Mouse (Mus musculus): ENCODE data around the gene Nanos3. TPM values are rescaled to one million over a fixed set of nuclear protein-coding genes. Genes with fewer than 3 reads are reported as not detected.

Nanos3 gene
- polyA plus RNA-seq, 1 experiment from 2014 or later = 3.0 TPM

DNA sequence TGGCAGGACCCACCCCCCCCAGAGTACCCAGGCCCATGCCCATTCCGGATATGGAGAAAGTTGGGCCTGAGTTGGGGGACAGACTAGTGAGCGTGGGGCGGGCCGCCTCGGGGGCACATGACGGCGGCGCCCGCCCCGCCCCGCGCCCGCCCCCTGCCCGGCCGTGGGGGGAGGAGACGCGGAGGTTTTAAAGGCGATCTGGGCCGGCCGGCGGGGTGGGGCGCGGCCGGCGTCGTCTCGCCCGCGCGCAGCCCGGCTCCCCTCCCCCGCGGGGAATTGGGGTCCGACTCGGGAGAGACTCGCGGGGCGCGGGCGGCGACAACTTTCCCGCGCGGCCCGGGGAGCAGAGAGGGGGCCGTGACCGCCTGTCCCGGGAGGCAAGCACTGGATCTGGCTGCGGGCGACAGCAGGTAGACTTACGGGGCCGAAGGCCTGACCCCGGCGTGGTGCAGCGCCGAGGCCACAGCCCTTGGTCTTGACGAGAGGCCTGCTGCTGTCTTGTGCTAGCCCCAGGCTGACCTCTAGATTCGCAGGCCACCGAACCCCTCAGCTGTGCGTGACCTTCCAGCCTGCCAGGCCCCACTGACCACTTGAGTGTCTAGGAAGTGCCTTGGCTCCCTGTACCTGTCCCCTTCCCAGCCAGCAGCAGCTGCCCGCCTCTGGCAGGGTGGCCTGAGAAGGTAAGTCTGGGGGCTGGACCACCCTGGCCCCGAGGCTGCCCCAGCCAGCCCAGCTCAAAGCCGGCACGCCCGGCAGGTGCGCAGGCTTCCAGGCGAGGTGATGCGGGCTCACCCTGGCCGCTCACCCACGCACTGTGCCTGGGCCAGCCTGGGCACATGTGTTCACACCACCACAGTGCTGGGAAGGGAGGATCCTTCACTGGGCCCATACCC, 15.9 kb upstream of the Nanos3 start:
- Histone ChIP-seq H3K36me3 (peaks cover 19% of the 10 kb centered on the region), H3K4me3 (peak overlapping the region; percentile 83), H3K9me3 (replicated peaks) (no peaks in the 10 kb centered on the region), H3K4me2 (peak overlapping the region; percentile 96), H3K27me3 (replicated peaks) (no peaks in the 10 kb centered on the region), H3K27ac (ENCODE audit: poor library complexity, severe bottlenecking) (peak overlapping the region; percentile 93), H3K4me1 (replicated peaks) (peaks cover 62% of the 10 kb centered on the region), H3K9ac (peak overlapping the region; percentile 94)
- peak; percentile 62 for ATAC-seq (ENCODE audit: insufficient number of reproducible peaks, low FRiP score)
- WGBS = 4% methylated on average over 53 of the region's 70 CpGs

DNA sequence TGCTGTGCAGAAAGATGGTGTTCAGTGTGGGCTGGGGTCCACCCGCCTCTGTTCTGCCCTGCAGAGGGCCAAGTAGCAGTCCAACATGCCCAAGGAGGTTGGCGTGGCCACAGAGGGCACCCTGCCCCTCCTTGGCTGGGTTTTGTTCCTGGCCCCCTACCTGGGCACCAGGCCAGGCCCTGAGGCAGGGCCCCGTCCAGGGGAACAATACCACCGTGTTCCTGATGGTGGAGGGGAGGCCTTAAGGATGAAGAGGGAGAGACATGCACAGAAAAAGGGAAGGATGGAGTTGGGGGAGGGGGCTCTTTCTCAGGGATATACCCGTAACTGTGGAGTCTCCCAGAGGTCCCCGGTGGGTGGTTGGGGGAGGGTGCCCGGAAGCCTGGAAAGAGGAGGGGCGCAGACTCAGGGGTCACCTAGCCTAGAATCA, 15.1 kb upstream of the Nanos3 start:
- peak overlapping the region; percentile 96 for H3K4me2 ChIP-seq
- WGBS = 23% methylated on average over 8 of the region's 8 CpGs
- peaks cover 62% of the 10 kb centered on the region for H3K4me1 ChIP-seq (replicated peaks)

DNA sequence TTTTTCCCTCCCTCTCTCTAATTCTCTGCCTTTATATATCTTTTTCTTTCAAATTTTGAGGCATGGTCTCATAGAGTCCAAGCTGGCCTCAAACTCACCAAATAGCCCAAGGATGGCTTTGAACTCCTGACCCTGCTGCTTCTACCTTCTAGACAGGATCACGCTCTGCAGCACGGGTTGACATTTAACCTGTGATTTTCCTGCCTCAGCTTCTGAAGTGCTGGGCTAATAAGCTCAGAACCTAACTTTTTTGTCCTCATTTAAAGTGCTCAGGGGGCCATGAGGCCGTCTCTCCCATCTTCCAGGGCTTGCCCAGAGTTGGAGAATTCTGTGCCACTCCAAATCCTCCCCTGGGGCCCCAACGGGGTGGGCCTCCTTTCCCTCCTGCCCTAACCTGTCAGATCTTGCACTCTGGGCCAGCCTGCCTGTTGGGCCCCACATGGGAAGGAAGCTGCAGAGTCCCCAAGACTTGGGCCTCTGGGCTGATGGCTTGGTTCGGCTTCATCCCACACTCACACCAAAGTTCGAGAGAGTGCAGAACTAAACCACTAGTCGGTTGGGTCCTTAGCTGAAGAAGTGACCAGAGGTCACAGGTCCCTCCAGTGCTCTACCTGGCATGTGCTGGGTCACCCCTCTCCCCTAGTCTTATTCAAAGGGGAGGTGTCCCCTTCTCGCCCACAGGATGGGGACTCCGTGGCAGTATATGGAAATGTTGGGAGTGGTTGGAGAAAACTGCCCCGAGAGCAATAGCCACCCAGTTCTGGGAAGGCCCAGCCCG, 14.5 kb upstream of the Nanos3 start:
- peak overlapping the region; percentile 96 for H3K4me2 ChIP-seq

More for the DNA sequence above, 15.1 kb upstream of the Nanos3 start:
- ATAC-seq (ENCODE audit: insufficient number of reproducible peaks, low FRiP score) = no peak
- peak overlapping the region; percentile 93 for H3K27ac ChIP-seq (ENCODE audit: poor library complexity, severe bottlenecking)
- H3K36me3 ChIP-seq = peaks cover 11% of the 10 kb centered on the region
- peak overlapping the region; percentile 94 for H3K9ac ChIP-seq
- H3K27me3 ChIP-seq (replicated peaks) = no peaks in the 10 kb centered on the region
- peak overlapping the region; percentile 83 for H3K4me3 ChIP-seq
- H3K9me3 ChIP-seq (replicated peaks) = no peaks in the 10 kb centered on the region

GRCm38 (mm10) chr8:84198871-84199270, 13.9 kb upstream of the Nanos3 start:
- Histone ChIP-seq H3K9ac (no peak overlapping the region), H3K9me3 (replicated peaks) (no peaks in the 10 kb centered on the region), H3K36me3 (0 out of 2 replicates have a peak, but pooled peaks cover 6% of the 10 kb centered on the region), H3K4me3 (no peak overlapping the region), H3K4me2 (peak overlapping the region; percentile 77), H3K27me3 (replicated peaks) (no peaks in the 10 kb centered on the region), H3K27ac (ENCODE audit: poor library complexity, severe bottlenecking) (peak overlapping the region; percentile 93), H3K4me1 (replicated peaks) (peaks cover 56% of the 10 kb centered on the region)
- WGBS = 33% methylated on average over 4 of the region's 4 CpGs
- ATAC-seq (ENCODE audit: insufficient number of reproducible peaks, low FRiP score) = no peak

More for the DNA sequence above, 14.5 kb upstream of the Nanos3 start:
- Histone ChIP-seq H3K4me1 (replicated peaks) (peaks cover 62% of the 10 kb centered on the region), H3K9ac (peak overlapping the region; percentile 94), H3K9me3 (replicated peaks) (no peaks in the 10 kb centered on the region), H3K4me3 (no peak overlapping the region), H3K36me3 (0 out of 2 replicates have a peak, but pooled peaks cover 6% of the 10 kb centered on the region), H3K27me3 (replicated peaks) (no peaks in the 10 kb centered on the region), H3K27ac (ENCODE audit: poor library complexity, severe bottlenecking) (peak overlapping the region; percentile 93)
- WGBS = 59% methylated on average over 11 of the region's 11 CpGs
- ATAC-seq (ENCODE audit: insufficient number of reproducible peaks, low FRiP score) = no peak

DNA sequence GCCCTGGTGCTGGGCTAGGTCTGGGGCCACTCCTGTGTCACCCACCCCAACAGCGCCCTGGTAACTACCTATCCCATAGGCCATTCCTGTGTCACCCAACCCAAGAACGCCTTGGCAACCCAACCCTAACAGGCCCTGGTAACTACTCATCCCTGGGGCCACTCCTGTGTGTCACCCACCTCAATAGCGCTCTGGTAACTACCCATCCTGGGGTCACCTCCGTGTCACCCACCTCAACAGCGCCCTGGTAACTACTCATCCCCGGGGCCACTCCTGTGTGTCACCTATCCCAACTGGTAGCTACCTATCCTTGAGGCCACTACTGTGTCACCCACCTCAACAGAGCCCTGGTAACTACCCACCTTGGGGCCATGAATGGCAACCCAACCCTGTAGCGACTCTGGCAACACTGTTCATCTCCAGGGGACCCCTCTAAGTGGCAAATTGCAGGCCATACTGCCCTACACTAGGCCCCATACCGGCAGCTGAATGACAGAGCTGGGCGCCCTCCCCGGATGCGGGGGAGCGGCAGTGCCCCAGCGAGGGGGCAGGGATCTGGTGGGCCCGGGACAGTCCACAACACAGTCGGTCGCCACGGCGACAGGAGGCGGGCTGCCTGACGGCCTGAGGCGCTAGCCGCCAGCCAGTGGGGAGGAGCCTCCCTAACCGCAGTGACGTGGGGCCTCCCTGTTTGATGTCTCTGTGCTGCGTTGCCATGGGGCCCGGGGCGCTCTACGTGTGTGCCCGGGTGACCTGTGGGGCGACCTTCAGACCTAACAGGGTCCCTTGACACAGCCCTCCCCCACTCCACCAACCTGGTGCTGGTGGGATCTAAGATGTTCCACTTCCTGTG, 13.1 kb upstream of the Nanos3 start:
- Histone ChIP-seq H3K36me3 (0 out of 2 replicates have a peak, but pooled peaks cover 6% of the 10 kb centered on the region), H3K4me3 (peak overlapping the region; percentile 56), H3K27me3 (replicated peaks) (no peaks in the 10 kb centered on the region), H3K4me2 (peak overlapping the region; percentile 77), H3K9me3 (replicated peaks) (no peaks in the 10 kb centered on the region), H3K27ac (ENCODE audit: poor library complexity, severe bottlenecking) (peak overlapping the region; percentile 93), H3K9ac (peak overlapping the region; percentile 79), H3K4me1 (replicated peaks) (peaks cover 52% of the 10 kb centered on the region)
- ATAC-seq (ENCODE audit: insufficient number of reproducible peaks, low FRiP score) = peak; percentile 85
- WGBS = 2% methylated on average over 30 of the region's 30 CpGs

DNA sequence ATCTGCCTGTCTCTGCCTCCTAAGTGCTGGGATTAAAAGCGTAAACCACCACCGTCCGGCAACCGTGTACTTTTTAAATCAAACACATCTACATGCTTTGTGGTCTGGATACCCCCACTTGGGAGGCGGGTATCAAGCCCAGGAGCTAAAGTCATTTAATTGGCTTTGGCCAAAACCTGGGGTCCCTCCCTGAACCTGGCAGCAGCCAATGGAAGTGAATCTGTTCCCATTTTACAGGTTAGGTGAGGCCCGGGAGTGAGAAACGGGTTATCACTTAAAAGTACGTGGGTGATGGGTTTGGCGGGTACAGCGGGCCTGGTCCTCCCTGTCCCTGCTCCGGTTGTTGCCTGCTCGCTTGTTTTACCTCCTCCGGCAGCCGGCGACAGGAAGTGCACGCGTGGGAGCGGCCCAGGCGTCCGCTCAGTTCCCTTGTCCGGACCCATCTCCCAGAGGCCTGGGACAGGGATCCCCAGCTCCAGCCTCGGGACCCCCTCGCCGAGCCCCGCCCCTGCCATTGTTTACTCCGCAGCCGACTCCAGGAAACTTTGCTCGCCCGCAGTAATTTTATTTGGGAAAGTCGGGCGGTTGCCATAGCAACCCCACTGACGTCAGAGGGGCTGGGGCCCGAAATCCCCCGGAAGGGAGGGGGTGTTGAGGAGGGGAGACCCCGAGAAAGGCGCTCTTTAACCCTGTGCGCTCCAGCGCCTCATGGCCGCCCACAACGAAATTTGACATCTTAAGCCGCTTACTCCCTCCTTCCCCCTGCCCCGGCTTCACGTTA, 12.3 kb upstream of the Nanos3 start:
- peak; percentile 40 for ATAC-seq (ENCODE audit: insufficient number of reproducible peaks, low FRiP score)
- Histone ChIP-seq H3K27me3 (replicated peaks) (no peaks in the 10 kb centered on the region), H3K9me3 (replicated peaks) (no peaks in the 10 kb centered on the region), H3K4me3 (peak overlapping the region; percentile 56), H3K4me2 (peak overlapping the region; percentile 77), H3K9ac (peak overlapping the region; percentile 79), H3K36me3 (0 out of 2 replicates have a peak, but pooled peaks cover 4% of the 10 kb centered on the region), H3K4me1 (replicated peaks) (peaks cover 50% of the 10 kb centered on the region), H3K27ac (ENCODE audit: poor library complexity, severe bottlenecking) (peak overlapping the region; percentile 93)
- WGBS = 3% methylated on average over 43 of the region's 43 CpGs

DNA sequence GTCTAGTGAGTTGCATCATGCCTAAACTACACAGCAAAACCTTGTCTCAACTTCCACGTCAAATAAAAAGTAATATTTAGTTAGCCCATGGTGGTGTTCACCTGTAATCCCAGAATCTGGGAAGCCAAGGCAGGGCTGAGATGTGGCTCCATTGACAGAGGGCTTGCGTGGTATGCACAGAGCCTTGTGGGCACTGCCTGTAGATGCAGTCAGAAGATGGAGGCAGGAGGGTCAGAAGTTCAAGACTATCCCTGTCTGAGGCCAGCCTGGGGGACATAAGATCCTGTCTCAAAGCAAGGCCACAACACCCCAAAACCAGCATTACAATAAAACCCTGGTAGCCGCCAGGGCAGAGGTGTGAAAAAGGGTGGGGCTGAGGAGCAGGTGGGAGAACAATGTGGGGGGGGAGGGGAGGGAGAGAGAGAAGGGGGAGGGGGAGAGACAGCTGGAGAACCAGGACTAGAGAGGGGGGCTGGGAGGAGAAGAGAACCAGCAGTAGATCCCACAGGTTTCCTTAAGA, 9.3 kb upstream of the Nanos3 start:
- no peaks in the 10 kb centered on the region for H3K9me3 ChIP-seq (replicated peaks)
- no peak overlapping the region for H3K4me3 ChIP-seq
- H3K4me1 ChIP-seq (replicated peaks) = peaks cover 34% of the 10 kb centered on the region
- 72% methylated on average over 3 of the region's 3 CpGs for WGBS
- H3K27me3 ChIP-seq (replicated peaks) = no peaks in the 10 kb centered on the region
- no peak overlapping the region for H3K9ac ChIP-seq
- ATAC-seq (ENCODE audit: insufficient number of reproducible peaks, low FRiP score) = no peak
- no peak overlapping the region for H3K27ac ChIP-seq (ENCODE audit: poor library complexity, severe bottlenecking)
- no peak overlapping the region for H3K4me2 ChIP-seq
- no peaks in the 10 kb centered on the region for H3K36me3 ChIP-seq

DNA sequence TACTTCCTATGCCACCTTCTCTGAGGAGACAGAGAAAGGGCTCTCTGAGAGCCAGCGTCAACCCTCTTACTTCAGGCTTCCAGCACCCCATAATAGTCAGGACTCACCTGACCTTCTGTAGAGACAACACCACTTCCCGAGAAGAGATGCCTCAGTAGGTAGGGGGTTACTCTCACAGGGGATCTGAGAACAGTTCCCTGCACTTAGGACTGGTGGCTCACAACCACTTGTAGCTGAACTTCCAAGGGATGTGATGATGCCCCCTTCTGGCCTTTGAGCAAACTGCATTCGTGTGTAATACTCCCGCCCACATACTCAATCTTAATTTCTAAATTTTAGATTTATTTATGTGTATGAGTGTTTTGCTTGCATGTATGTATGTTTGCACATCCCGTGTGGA, 8.5 kb upstream of the Nanos3 start:
- WGBS = 78% methylated on average over 5 of the region's 5 CpGs
- no peaks in the 10 kb centered on the region for H3K27me3 ChIP-seq (replicated peaks)
- no peak overlapping the region for H3K27ac ChIP-seq (ENCODE audit: poor library complexity, severe bottlenecking)
- no peaks in the 10 kb centered on the region for H3K36me3 ChIP-seq
- peaks cover 27% of the 10 kb centered on the region for H3K4me1 ChIP-seq (replicated peaks)
- H3K4me2 ChIP-seq = no peak overlapping the region
- H3K4me3 ChIP-seq = no peak overlapping the region
- H3K9me3 ChIP-seq (replicated peaks) = no peaks in the 10 kb centered on the region
- H3K9ac ChIP-seq = no peak overlapping the region
- no peak for ATAC-seq (ENCODE audit: insufficient number of reproducible peaks, low FRiP score)

GRCm38 (mm10) chr8:84193161-84193560, 8.1 kb upstream of the Nanos3 start:
- Histone ChIP-seq H3K4me3 (no peak overlapping the region), H3K4me2 (no peak overlapping the region), H3K4me1 (replicated peaks) (peaks cover 23% of the 10 kb centered on the region), H3K9me3 (replicated peaks) (no peaks in the 10 kb centered on the region), H3K27ac (ENCODE audit: poor library complexity, severe bottlenecking) (peak overlapping the region; percentile 95; the same call in 1 of the 2 replicates), H3K27me3 (replicated peaks) (no peaks in the 10 kb centered on the region), H3K36me3 (no peaks in the 10 kb centered on the region), H3K9ac (no peak overlapping the region; the same call in 1 of the 2 replicates)
- no peak for ATAC-seq (ENCODE audit: insufficient number of reproducible peaks, low FRiP score)
- 82% methylated on average over 4 of the region's 4 CpGs for WGBS

DNA sequence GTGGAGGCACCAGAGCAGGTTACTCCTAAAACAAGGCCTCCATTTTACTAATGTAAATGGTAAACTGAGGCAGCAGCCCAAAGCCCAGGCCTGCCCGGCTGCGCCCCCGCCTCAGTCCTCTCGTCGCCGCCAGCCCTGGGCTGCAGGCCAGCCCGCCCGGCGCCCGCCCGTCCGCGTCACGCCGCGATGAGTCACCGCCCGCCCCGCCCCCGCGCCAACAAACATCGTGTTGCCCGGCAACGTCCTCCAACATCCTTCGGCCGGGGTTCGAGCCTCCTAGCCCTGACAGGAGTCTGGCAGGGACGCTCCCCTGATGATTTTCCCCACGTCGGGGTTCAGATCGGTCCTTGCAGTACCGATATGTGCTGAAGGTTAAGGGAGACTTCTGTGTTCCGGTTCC, 7.5 kb upstream of the Nanos3 start:
- Histone ChIP-seq H3K4me2 (peak overlapping the region; percentile 59), H3K4me3 (peak overlapping the region; percentile 31), H3K27ac (ENCODE audit: poor library complexity, severe bottlenecking) (peak overlapping the region; percentile 95), H3K27me3 (replicated peaks) (no peaks in the 10 kb centered on the region), H3K9me3 (replicated peaks) (no peaks in the 10 kb centered on the region), H3K9ac (peak overlapping the region; percentile 56), H3K4me1 (replicated peaks) (peaks cover 17% of the 10 kb centered on the region), H3K36me3 (no peaks in the 10 kb centered on the region)
- 2% methylated on average over 33 of the region's 33 CpGs for WGBS
- ATAC-seq (ENCODE audit: insufficient number of reproducible peaks, low FRiP score) = peak; percentile 89
